Comparison of ENCODE assay signal across 8 mouse cellular contexts in genomic region chr7:44309475-44310284, GRCm38 (mm10). TPM values are rescaled to one million over a fixed set of nuclear protein-coding genes. Genes with fewer than 3 reads are reported as not detected.
DNase-seq lines count a peak whose midpoint lies in the region; ATAC-seq and TF ChIP-seq lines count a peak whose summit lies in the region.

TSS of gene Shank1 (plus strand) at chr7:44310253.

- 0 out of 2 replicates have a peak within 1 kb of the TSS, but pooled peaks have one; percentile 24 for H3K27ac ChIP-seq in cerebellum, adult 2 months (ENCODE audit: insufficient read depth, low read length)
- peak within 1 kb of the TSS; percentile 77 for H3K27ac ChIP-seq in midbrain, embryonic 16.5 days (ENCODE audit: low read length)

- no peak for TF ChIP-seq CTCF in cerebellum, adult 2 months (IDR thresholded peaks at IDR 0.05; ENCODE audit: borderline replicate concordance, insufficient read depth, low read depth, low read length)

- WGBS in cerebellum, adult 2 months, result 22% methylated on average over 13 of the region's 22 CpGs
- 20% methylated on average over 14 of the region's 22 CpGs for WGBS in midbrain, embryonic 16.5 days

- peaks cover 9% of the 10 kb centered on the region; the same call in 1 of the 2 replicates for H3K4me1 ChIP-seq in cerebellum, adult 2 months (ENCODE audit: control insufficient read depth, insufficient read depth, low read length)
- H3K4me1 ChIP-seq in midbrain, embryonic 16.5 days (ENCODE audit: control insufficient read depth, insufficient read depth, low read length), result peaks cover 17% of the 10 kb centered on the region

- no peak for ATAC-seq in midbrain, embryonic 16.5 days

- H3K9me3 ChIP-seq in midbrain, embryonic 16.5 days (replicated peaks; ENCODE audit: control insufficient read depth, low read length, poor library complexity, severe bottlenecking), result no peaks in the 10 kb centered on the region

- no peaks in the 10 kb centered on the region for H3K27me3 ChIP-seq in cerebellum, adult 2 months (ENCODE audit: control insufficient read depth, insufficient read depth, low read length)
- H3K27me3 ChIP-seq in midbrain, embryonic 16.5 days (ENCODE audit: control insufficient read depth, insufficient read depth, low read depth, low read length), result no peaks in the 10 kb centered on the region

- H3K9ac ChIP-seq in midbrain, embryonic 16.5 days (ENCODE audit: low read depth, low read length), result peak within 1 kb of the TSS; percentile 76

- H3K4me2 ChIP-seq in midbrain, embryonic 16.5 days (ENCODE audit: low read length), result peak within 1 kb of the TSS; percentile 91

- peak within 1 kb of the TSS; percentile 69 for H3K4me3 ChIP-seq in cerebellum, adult 2 months (replicated peaks; ENCODE audit: insufficient read depth, low read depth, low read length)
- peak within 1 kb of the TSS; percentile 69 for H3K4me3 ChIP-seq in midbrain, embryonic 16.5 days (ENCODE audit: low read depth, low read length)

- no peak for DNase-seq in cerebellum, adult 2 months
- no peak for DNase-seq in cerebellum, adult 9-11 months
- peak; percentile 11 for DNase-seq in right cerebral cortex, adult 18-20 months
- DNase-seq in right cerebral cortex, postnatal 36 days (ENCODE audit: low spot score in 2 of 2), result no peak
- peak in 1 of 2 experiments; percentile 10 for DNase-seq in layer of hippocampus, postnatal 14 days (ENCODE audit: low spot score in 2 of 2)
- no peak for DNase-seq in thymus, postnatal 4 days
- no peak for DNase-seq in cerebellum, postnatal 36 days

- TF ChIP-seq POLR2A in cerebellum, adult 2 months (IDR thresholded peaks at IDR 0.05; ENCODE audit: borderline replicate concordance, insufficient read depth, low read length), result no peak

- H3K36me3 ChIP-seq in midbrain, embryonic 16.5 days (ENCODE audit: control insufficient read depth, insufficient read depth, low read length), result peaks cover 12% of the 10 kb centered on the region

RNA-seq across cellular contexts. Expression of gene Shank1, which starts in this region (rescaled TPM):
- 51.4 and 60.7 TPM in 2 replicates for polyA plus RNA-seq in cerebellum, adult 2 months (2012; rRNA removed)
- total RNA-seq in layer of hippocampus, postnatal 14 days (2021), result 100 to 1,000 TPM; 566 to 582 TPM
- 35.6 and 36.8 TPM in 2 replicates for polyA plus RNA-seq in midbrain, embryonic 16.5 days (2015; fragmentation: Nextera tagmentation; extraction: Ambion mirVana)
